Mouse (Mus musculus): ENCODE measurements around the gene Stk32c. TPM values are rescaled to one million over a fixed set of nuclear protein-coding genes. Genes with fewer than 3 reads are reported as not detected.

The Stk32c gene
- total RNA-seq, 2 experiments from 2014 or later: 102 to 105 TPM

- no peak overlapping the region for H3K4me3 ChIP-seq
- DNase-seq (ENCODE audit: low spot score in 2 of 2): no peak
- no peak for TF ChIP-seq CTCF (conservative IDR thresholded peaks at IDR 0.05)
Measured at GRCm38 (mm10) chr7:139143785-139144184, 69.3 kb downstream of the Stk32c start.

DNA sequence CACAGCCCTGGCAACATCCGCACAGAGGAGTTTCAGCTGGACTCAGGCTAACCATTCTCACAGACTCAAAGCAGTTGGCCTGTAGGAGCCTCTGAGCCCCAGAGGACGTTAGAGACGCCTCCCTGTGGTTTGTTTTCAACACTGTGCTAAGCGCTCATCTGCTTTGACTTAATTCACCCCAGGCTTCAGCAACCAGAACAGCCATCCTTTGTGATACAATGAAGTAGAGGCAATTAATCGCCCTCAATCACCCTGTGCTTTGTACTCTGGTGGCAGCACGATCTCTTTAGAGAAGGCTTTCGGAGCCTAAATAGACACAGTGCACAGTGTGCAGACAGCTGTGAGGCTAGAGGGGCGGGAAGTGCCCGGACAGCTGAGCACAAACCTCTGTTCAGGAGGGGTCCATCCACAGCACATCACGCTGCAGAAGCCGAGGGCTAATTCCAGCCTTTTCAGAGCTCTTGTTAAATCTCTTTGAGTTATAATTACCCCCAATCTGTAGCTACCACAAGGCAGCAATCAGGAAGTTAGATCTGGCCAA lies 73.1 kb downstream of the Stk32c start:
- H3K4me3 ChIP-seq: no peak overlapping the region
- DNase-seq (ENCODE audit: low spot score in 2 of 2): no peak
- peak; percentile 57 for TF ChIP-seq CTCF (conservative IDR thresholded peaks at IDR 0.05)
- peak overlapping the region; percentile 62 for H3K27ac ChIP-seq

More at GRCm38 (mm10) chr7:139143785-139144184, 69.3 kb downstream of the Stk32c start:
- peak overlapping the region; percentile 87; the same call in 1 of the 2 replicates for H3K27ac ChIP-seq

DNA sequence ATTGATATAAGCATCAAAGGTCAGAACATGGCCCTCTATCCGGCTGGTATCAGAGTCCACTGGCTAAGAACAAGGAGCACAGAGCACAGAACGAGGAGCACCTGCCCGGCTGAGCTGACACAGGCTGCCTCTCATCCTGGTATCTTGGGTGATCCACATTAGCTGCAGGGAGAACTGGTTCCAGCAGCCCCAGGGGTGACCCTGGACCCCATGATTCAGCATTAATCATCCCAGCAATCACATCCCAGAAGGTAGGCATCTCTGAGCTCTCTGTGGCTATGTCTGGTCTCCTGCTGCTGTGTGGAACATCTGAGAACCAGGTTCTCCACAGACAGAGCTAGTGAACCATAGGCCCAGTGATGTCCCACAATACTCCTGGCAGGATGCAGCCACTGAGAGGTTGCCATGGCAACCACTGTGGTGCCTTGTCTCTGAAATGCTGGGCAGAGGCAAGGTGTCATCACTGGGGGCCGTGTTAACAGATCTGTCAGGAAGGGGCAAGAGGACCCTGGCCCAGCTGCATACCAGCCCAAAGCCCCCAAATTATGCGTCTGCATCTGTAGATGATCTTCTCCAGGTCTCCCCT lies 76.1 kb downstream of the Stk32c start:
- no peak for DNase-seq (ENCODE audit: low spot score in 2 of 2)
- no peak for TF ChIP-seq CTCF (conservative IDR thresholded peaks at IDR 0.05)
- peak overlapping the region; percentile 28 for H3K27ac ChIP-seq
- no peak overlapping the region for H3K4me3 ChIP-seq

DNA sequence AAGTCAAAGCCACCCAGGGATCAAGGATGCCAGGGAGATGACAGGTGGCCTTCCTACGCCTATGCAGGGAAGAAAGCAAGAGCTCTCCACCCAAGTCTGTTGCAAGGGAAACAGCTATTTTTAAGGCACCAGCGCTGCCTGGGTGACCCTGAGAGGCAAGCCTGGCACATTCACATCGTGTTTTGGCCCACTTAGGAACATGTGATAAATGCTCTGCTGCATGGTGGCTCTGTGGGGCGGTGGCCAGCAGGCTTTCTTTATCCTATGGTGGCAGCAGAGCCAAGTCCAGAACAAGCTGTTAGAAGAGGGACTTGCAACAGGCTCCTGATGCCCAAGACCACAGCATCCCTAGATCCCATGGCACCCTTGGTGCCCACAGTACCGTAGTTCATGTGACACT lies 77.9 kb downstream of the Stk32c start:
- H3K4me3 ChIP-seq: no peak overlapping the region
- DNase-seq (ENCODE audit: low spot score in 2 of 2): no peak
- H3K27ac ChIP-seq: peak overlapping the region; percentile 36; the same call in 1 of the 2 replicates
- no peak for TF ChIP-seq CTCF (conservative IDR thresholded peaks at IDR 0.05)

- no peak for TF ChIP-seq CTCF (conservative IDR thresholded peaks at IDR 0.05)
- no peak overlapping the region for H3K27ac ChIP-seq
- peak in 1 of 2 experiments; percentile 47 for DNase-seq (ENCODE audit: low spot score in 2 of 2)
- no peak overlapping the region for H3K4me3 ChIP-seq
Measured at GRCm38 (mm10) chr7:139133446-139133845, 79.7 kb downstream of the Stk32c start.

- no peak for DNase-seq (ENCODE audit: low spot score in 2 of 2)
- no peak for TF ChIP-seq CTCF (conservative IDR thresholded peaks at IDR 0.05)
- H3K4me3 ChIP-seq: no peak overlapping the region
- H3K27ac ChIP-seq: no peak overlapping the region
Measured at GRCm38 (mm10) chr7:139131538-139131937, 81.6 kb downstream of the Stk32c start.

DNA sequence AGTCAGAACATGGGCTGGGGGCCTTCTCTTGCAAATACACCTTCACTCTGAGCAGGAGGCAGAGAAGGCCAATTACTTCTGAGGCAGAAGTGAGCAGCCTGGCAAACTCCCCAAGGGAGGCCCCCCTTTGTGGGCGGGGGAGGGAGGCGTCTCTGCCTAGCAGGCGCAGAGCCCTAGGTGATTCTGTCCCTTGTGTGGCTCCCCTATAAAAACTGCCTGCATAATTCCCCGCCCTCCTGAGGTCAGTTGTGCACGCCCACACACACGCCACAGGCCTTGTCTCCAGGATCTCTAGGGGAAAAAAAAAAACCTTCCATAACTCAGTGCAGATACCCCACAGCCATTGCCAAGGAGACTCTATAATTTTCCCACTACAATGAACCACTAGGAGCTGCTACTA lies 82.7 kb downstream of the Stk32c start:
- TF ChIP-seq CTCF (conservative IDR thresholded peaks at IDR 0.05): peak; percentile 42
- Histone ChIP-seq H3K4me3 (no peak overlapping the region), H3K27ac (peak overlapping the region; percentile 32; the same call in 1 of the 2 replicates)
- DNase-seq (ENCODE audit: low spot score in 2 of 2): no peak

- DNase-seq (ENCODE audit: low spot score in 2 of 2): no peak
- no peak for TF ChIP-seq CTCF (conservative IDR thresholded peaks at IDR 0.05)
- H3K4me3 ChIP-seq: no peak overlapping the region
- H3K27ac ChIP-seq: peak overlapping the region; percentile 32; the same call in 1 of the 2 replicates
Measured at GRCm38 (mm10) chr7:139128994-139129393, 84.1 kb downstream of the Stk32c start.

GRCm38 (mm10) chr7:139126549-139126948 lies 86.6 kb downstream of the Stk32c start:
- H3K4me3 ChIP-seq: no peak overlapping the region
- DNase-seq (ENCODE audit: low spot score in 2 of 2): peak in 1 of 2 experiments; percentile 39
- TF ChIP-seq CTCF (conservative IDR thresholded peaks at IDR 0.05): no peak
- peak overlapping the region; percentile 79 for H3K27ac ChIP-seq

DNA sequence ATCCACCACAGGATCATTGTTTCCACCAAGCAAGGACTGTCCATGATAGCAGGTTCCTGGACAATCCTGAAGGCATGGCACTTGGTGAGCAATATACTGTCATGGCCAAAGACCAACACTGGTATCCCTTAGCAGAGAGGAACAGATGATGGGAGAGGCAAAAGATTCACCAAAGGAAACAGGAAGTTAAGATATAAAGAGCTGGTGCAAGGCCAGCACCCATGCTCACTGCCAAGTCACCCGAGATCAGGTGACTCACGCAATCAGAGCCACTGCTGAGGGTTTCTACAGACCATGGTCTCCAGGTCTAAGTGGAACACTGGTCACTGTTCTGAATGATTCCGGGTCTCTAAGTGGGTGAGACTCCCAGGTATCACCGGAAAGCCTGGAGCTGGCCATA lies 87.2 kb downstream of the Stk32c start:
- Histone ChIP-seq H3K4me3 (no peak overlapping the region), H3K27ac (peak overlapping the region; percentile 79)
- no peak for DNase-seq (ENCODE audit: low spot score in 2 of 2)
- TF ChIP-seq CTCF (conservative IDR thresholded peaks at IDR 0.05): no peak

DNA sequence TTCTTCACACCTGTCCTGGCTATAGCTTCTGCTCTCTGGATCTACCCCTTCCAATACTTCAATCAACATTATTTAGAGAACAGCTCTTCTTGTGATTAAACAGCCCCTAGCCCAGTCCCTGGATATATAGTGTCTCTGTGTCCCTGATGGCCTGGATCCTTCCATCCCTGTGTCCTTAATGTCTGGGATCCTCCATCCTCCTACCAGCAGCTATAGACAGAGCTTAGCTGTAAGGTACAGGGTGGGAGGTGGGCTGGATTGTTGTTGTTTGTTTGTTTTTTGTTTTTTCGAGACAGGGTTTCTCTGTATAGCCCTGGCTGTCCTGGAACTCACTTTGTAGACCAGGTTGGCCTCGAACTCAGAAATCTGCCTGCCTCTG lies 93.3 kb downstream of the Stk32c start:
- Histone ChIP-seq H3K4me3 (no peak overlapping the region), H3K27ac (no peak overlapping the region)
- TF ChIP-seq CTCF (conservative IDR thresholded peaks at IDR 0.05): no peak
- DNase-seq (ENCODE audit: low spot score in 2 of 2): no peak

GRCm38 (mm10) chr7:139119152-139119774 lies 93.8 kb downstream of the Stk32c start:
- TF ChIP-seq CTCF (conservative IDR thresholded peaks at IDR 0.05): peak; percentile 93
- H3K4me3 ChIP-seq: no peak overlapping the region
- no peak overlapping the region for H3K27ac ChIP-seq
- peak; percentile 79 to 93 for DNase-seq (ENCODE audit: low spot score in 2 of 2)

GRCm38 (mm10) chr7:139107908-139108650 lies 105.0 kb downstream of the Stk32c start:
- Histone ChIP-seq H3K4me3 (no peak overlapping the region), H3K27ac (no peak overlapping the region)
- peak in 1 of 2 experiments; percentile 71 for DNase-seq (ENCODE audit: low spot score in 2 of 2)
- TF ChIP-seq CTCF (conservative IDR thresholded peaks at IDR 0.05): no peak
